Mouse (Mus musculus) megakaryocyte, embryonic 14.5 days (primary cell): ENCODE measurements at regions not wholly inside any gene's neighbourhood (a gene's known extent, or its start where the extent isn't known, plus 50 kb on each side); places are given as distances from the start of the nearest gene placed in this dataset.
"Not testable (repeated sequence)": the region's sequence is repeated elsewhere in the genome, so short reads cannot be mapped to it uniquely, and the experiment has no call there.

ENCODE experiments used
- H3K27me3 ChIP-seq: replicated peaks from 2 replicates; pipeline ENCODE3; 2012; ENCODE audit warnings: inconsistent platforms
- H3K36me3 ChIP-seq: replicated peaks from 2 replicates; pipeline ENCODE3; 2012; ENCODE audit warnings: low read length, inconsistent platforms, mixed read lengths
- H3K4me1 ChIP-seq: 2 replicates; pipeline ENCODE4 v1.6.1; 2012; ENCODE audit warnings: inconsistent platforms
- H3K4me3 ChIP-seq: replicated peaks from 2 replicates; pipeline ENCODE3; 2012; ENCODE audit warnings: moderate library complexity, mild to moderate bottlenecking, inconsistent platforms
- H3K9me3 ChIP-seq: 2 replicates; pipeline ENCODE4 v1.6.1; 2012; ENCODE audit warnings: inconsistent platforms
- FLI1 ChIP-seq: IDR thresholded peaks from 2 replicates; pipeline ENCODE4 v1.6.1; 2012; ENCODE audit warnings: low read length, inconsistent platforms, mixed read lengths
- GATA1 ChIP-seq: IDR thresholded peaks from 3 replicates; pipeline ENCODE4 v1.6.1; 2012; ENCODE audit warnings: mixed read lengths, low read length, inconsistent platforms, borderline replicate concordance

DNA sequence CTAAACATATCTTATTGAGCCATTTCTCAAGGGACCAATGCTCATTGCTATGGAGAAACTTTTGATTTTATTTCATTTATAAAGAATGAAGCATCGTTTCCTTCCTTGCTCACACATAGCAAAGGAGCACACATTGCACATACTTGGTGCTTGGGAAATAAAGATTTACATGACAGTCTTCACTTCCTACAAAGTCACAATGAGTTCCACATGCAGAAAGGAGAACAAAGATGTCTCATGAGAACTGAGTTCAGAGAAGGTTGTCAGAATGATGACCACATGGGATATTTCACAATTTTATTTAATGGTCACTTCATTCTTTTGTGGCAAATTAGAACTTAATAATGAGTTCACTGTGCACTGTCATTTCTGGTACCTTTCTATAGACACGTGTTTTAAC lies 114.3 kb upstream of the Egfr start:
- H3K36me3 ChIP-seq: no peaks in the 10 kb centered on the region
- H3K9me3 ChIP-seq: no peaks in the 10 kb centered on the region
- TF ChIP-seq GATA1: no peak
- TF ChIP-seq FLI1: no peak

DNA sequence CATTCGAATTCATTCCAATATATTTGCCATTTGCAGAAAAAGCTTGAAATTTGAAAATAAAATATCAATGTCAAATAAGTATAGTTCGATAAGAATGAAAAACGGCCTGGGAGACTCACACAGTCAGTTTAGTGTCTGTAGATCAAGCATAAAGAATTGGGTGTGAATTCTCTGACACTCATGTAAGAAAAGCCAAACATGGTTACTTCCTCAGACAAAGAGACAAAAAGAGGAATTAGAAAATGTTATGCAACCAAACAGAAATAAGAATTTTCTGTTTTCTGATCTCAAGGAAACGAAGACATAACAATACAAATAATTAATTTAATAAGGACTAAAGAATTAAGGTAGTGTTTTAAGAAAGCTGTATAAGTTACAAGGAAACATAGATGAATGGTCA lies 113.7 kb upstream of the Egfr start:
- no peaks in the 10 kb centered on the region for H3K27me3 ChIP-seq
- H3K9me3 ChIP-seq: no peaks in the 10 kb centered on the region
- no peak overlapping the region for H3K4me3 ChIP-seq
- H3K4me1 ChIP-seq: no peaks in the 10 kb centered on the region
- H3K36me3 ChIP-seq: no peaks in the 10 kb centered on the region
- TF ChIP-seq GATA1 (no peak), FLI1 (no peak)

More for the DNA sequence above, 114.3 kb upstream of the Egfr start:
- no peaks in the 10 kb centered on the region for H3K27me3 ChIP-seq
- no peaks in the 10 kb centered on the region for H3K4me1 ChIP-seq
- H3K4me3 ChIP-seq: no peak overlapping the region

DNA sequence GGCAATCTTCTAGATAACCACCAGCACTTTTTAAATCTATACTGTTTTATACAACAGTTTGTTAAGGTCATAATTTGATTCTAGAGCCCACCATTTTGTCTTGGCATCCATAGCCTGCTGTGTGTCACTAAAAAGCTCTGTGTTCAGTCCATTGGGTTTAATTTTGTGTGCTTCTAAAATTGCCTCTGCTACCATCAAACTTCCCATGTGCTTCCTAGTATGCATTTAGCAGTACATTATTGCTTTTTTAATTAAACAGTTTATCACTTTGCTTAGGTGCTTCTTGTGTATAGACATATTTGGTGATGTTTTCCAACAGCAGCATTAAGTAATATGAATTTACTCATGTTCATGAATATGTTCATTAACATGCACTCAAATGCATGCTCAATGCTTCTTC lies 102.4 kb upstream of the Egfr start:
- no peak for TF ChIP-seq FLI1
- TF ChIP-seq GATA1: no peak
- H3K4me3 ChIP-seq: no peak overlapping the region
- H3K4me1 ChIP-seq: no peaks in the 10 kb centered on the region
- H3K36me3 ChIP-seq: no peaks in the 10 kb centered on the region
- no peaks in the 10 kb centered on the region for H3K27me3 ChIP-seq
- no peaks in the 10 kb centered on the region for H3K9me3 ChIP-seq

DNA sequence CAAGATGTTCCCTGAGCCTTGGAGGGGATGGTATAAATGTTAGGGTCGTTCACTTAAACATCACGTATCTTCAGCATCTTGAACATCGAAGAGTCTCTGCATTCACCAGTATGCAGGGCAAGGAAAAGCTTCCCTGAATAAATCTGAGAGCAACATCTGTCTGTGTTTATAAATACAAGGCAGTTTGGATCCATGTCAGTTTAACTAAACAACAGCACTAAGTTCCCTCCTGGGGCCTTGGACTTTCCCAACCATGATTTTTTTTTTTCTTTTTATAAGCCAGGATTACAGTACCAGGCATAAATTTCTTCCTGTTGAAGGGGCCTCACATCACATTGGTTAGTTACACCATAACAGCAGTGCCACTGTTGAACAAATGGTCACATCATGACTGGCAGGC lies 88.2 kb upstream of the Egfr start:
- no peak for TF ChIP-seq FLI1
- TF ChIP-seq GATA1: no peak
- H3K36me3 ChIP-seq: no peaks in the 10 kb centered on the region

DNA sequence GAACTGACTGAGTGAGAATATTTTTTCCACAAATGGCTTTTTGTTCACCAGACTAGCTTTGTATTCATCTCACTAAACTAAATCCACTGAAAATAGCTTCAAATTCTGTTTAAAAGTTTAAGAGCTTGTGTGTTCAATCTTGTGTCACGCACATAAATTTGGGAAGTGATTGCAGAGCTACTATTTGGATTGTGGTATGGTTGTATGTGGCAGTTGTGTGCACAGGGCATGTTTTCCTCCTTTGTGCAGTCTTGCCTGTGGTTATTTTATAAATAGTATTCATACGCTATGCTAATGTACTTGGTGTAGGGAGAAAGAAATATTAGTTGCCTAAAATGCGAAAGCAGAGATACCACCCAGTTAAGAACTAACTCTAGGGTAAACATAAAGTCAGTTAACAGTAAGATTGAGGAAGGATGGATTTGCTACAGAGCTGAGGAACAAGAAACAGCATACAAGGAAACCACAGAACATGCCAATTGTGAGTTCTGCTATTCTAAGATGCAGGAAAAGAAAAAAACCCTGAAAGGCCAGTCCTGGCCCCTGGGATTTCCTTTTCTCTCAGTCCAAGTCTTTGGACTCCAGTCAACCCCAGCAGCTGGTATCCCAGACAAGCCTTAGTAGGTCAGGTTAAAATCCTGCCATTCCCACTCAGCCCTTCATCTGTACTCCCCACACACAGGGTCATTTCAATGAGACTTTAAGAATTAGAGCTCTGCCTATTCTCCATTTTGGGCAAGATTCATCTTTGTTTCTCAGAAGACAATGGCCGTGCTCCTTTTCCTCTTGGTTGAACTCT lies 82.4 kb upstream of the Egfr start:
- no peak overlapping the region for H3K4me3 ChIP-seq
- no peaks in the 10 kb centered on the region for H3K4me1 ChIP-seq
- no peaks in the 10 kb centered on the region for H3K9me3 ChIP-seq
- H3K27me3 ChIP-seq: no peaks in the 10 kb centered on the region
- TF ChIP-seq GATA1: no peak
- TF ChIP-seq FLI1: no peak
- H3K36me3 ChIP-seq: no peaks in the 10 kb centered on the region

More for the DNA sequence above, 88.2 kb upstream of the Egfr start:
- H3K4me1 ChIP-seq: no peaks in the 10 kb centered on the region
- no peaks in the 10 kb centered on the region for H3K9me3 ChIP-seq
- H3K4me3 ChIP-seq: no peak overlapping the region
- no peaks in the 10 kb centered on the region for H3K27me3 ChIP-seq

DNA sequence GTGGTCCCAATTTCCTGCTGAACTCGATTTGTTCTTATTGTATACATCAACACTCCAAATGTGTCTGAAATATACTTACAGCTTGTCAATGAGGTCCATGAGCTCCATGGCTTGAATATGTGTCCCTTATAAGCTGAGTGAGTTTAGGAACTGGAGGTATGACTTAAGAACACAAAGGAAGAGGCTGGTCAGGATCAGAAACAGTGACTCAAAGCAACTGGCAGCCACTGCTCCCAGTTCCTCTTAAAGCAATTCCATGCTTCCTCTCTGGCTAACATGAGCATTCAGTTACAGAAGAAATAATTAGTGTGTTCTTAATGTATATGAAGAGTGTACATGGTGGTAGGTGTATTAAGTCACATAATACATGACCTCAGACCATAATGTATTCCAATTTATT lies 81.7 kb upstream of the Egfr start:
- Histone ChIP-seq H3K4me3 (no peak overlapping the region), H3K27me3 (no peaks in the 10 kb centered on the region), H3K9me3 (no peaks in the 10 kb centered on the region), H3K36me3 (no peaks in the 10 kb centered on the region), H3K4me1 (no peaks in the 10 kb centered on the region)
- TF ChIP-seq GATA1: no peak
- TF ChIP-seq FLI1: no peak

DNA sequence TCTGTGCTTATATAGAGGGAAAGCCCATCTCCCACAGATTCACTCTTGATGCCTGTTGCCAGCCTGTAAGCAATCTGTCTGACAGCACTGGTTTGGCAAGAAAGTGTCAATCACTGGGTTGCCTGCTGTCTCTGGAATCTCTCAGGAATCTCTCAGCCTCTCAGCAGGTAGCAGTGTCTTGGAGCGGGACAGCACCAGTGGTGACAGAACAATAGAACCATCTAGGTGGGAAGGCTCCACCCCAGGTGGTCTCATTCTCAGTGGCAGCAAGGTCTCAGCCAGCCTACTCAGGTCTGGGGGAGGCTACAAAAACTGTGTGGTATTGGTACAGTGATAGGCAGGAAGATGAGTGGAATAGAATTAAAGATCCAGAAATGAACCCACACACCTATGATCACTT lies 76.1 kb upstream of the Egfr start:
- H3K4me1 ChIP-seq, H3K27me3 ChIP-seq, H3K36me3 ChIP-seq, H3K4me3 ChIP-seq, H3K9me3 ChIP-seq: not testable (repeated sequence)

DNA sequence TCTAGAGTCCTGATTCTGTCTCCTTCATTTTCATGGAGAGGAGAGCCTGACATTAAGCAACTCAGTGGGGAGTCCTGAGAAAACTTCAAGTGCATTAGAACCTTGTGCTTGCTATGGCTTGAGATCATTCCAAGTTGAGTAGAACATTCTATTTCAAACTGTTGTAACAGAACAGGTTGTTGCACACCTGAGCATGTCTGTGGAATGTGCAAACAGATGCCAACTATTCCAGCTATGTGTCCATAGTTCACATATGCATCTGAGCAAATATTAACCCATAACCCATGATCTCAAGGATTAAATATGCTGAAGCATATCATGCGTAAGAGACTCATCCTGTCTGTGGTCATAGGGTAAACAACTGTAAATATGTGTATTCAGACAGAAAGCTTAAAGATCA lies 68.5 kb upstream of the Egfr start:
- H3K27me3 ChIP-seq: no peaks in the 10 kb centered on the region
- no peak overlapping the region for H3K4me3 ChIP-seq
- H3K9me3 ChIP-seq: no peaks in the 10 kb centered on the region
- no peaks in the 10 kb centered on the region for H3K4me1 ChIP-seq
- TF ChIP-seq GATA1: no peak
- TF ChIP-seq FLI1: no peak
- no peaks in the 10 kb centered on the region for H3K36me3 ChIP-seq

DNA sequence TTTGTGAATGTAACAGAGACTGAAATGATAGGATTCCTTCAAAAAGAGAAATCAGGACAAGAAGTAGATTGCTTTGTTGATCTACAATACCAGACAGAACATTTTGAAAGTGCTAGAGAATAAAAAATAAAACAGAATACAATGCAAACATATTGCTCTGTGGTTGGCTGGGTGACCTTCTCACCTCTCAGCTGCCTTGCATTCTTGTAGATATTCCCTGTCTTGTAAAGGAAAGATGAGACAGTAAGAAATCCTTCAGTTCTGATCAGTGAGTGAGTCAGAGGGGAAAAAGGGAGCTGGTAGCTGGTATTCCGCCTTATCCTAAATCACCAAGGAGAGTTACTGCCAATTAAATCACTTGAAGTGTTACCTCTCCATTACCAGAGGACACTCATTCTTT lies 56.4 kb upstream of the Egfr start:
- Histone ChIP-seq H3K27me3 (no peaks in the 10 kb centered on the region), H3K4me3 (no peak overlapping the region), H3K4me1 (no peaks in the 10 kb centered on the region), H3K36me3 (no peaks in the 10 kb centered on the region), H3K9me3 (no peaks in the 10 kb centered on the region)
- TF ChIP-seq FLI1: no peak
- no peak for TF ChIP-seq GATA1

DNA sequence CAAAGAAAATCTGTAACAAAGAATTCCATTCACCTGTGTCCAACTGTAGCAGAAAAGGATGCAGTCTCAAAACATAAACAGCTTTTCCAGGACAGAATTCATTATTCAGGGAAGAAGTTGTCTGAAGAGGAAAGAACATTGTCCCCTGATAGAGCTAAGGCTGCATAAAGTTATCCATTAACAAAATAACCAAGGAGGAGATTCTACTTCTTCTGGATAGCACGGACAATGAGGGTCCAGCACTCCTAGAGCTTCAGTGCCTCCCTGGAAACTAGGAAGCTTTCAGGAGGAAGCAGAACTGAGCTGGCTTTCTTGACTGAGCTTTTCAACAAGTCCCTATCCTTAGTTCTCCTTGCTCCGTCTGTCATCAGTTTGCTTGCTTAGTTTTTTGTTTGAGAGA lies 55.2 kb upstream of the Egfr start:
- no peak overlapping the region for H3K4me3 ChIP-seq
- H3K9me3 ChIP-seq: no peaks in the 10 kb centered on the region
- H3K4me1 ChIP-seq: no peaks in the 10 kb centered on the region
- no peaks in the 10 kb centered on the region for H3K27me3 ChIP-seq
- TF ChIP-seq GATA1 (no peak), FLI1 (no peak)
- no peaks in the 10 kb centered on the region for H3K36me3 ChIP-seq

DNA sequence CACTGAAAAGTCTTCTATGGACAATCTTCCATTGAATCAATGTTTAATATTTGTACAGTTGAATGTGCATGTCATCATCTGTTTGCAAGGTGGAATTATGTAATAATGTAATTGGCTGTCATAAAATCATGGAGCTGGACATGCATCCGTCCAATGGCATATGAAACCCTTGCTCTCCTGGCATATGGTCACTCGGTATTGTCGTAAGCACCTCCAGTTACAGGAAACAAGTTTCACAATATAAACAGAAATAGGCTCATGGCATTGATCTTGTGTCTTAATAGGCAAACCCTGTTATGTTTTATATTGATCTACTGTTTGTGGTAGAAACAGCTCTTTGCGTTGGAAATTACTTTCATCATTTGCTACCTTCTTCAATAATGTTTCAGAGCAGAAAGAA lies 50.2 kb upstream of the Egfr start:
- no peak for TF ChIP-seq FLI1
- no peaks in the 10 kb centered on the region for H3K9me3 ChIP-seq
- no peaks in the 10 kb centered on the region for H3K27me3 ChIP-seq
- H3K4me1 ChIP-seq: no peaks in the 10 kb centered on the region
- H3K4me3 ChIP-seq: no peak overlapping the region
- no peaks in the 10 kb centered on the region for H3K36me3 ChIP-seq
